Mouse (Mus musculus) ES-CJ7 (cell line): ENCODE measurements around the gene Itga4.

Source experiments
- DNase-seq: peaks from one replicate; pipeline ENCODE4 v3.0.0; 2011; ENCODE audit warnings: low read depth, low spot score

Gene Itga4

DNA sequence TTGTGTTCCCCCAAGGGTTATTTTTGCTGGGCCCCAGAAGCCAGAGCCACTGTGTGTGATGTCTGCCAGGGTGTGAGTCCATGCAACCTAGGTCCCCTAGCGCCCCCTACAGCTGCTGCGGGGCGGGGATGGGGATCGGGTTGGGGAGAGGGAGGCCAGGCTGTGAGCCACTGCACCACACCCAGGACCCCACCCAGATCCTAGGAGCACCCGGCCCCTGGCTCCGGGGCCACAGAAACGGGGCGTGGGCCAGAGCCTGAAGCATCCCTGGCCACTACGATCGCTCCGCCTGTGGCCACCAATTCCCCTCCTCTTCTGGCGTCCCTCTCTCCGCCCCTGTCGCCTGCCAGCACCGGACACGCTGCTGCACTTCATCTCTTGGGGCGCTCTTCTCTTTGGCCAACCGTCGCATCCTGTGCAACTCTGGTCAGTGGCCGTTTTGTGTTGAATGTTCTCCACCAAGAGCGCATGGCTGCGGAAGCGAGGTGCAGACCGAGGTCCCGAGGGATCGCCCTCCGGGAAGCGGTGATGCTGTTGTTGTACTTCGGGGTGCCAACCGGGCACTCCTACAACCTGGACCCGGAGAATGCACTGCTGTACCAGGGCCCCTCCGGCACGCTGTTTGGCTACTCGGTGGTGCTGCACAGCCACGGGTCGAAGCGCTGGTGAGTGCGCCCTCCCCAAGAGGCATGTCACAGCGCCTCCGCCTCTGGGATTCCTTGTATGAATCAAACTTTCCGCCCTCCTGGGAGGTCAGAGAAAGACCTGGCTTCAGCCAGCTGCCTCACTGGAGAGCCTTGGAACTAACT is at the start of gene Itga4:
Gene Itga4, plus strand, starts transcription at position 235 of the 809 bp plus-strand sequence.
- peak; percentile 51 for DNase-seq

DNA sequence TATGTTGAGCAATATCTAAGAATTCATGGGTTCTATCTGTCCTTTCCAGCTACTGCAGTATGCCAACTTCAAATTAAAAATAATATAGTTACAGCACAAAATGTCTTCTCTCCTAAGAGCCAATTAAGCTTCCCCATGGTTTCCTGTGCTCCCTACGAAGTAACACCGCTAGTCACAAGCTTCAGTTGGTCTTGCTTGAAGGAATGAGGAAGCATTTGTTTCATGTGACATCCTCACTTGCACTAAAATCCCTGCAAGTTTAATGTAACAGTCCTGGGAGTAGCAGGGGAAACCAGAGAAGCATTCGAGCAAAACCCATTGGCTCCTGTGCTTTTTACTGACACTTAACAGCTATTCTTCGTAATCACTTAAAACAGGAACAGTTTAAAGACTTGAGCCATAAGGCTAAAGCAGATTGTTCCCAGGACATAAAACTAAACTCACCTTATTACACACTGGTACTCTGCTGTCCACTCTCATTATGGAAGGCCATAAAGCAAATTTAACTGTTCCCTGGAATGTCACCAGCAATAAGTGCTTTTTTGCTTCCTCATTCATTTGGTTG is 49.0 kb upstream of the Itga4 start:
- DNase-seq, result no peak

DNA sequence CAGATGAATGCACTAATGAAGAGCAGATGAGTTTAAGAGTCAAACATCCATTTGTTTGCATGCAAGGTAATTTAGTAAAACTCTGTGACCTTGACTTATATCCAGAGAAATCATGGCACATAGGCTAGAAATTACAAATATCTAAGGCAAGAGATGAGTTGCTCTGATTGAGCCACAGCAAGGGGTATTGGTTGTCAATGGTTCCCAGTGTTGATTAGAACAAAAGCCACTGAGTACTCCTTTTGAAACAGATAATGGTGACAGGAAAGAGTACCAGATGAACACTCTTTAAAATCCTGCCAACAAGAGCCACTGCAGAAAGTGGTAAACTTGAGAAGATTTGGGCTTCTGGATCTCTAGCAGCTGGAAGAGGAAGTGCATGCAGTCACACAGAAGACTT is 40.2 kb upstream of the Itga4 start:
- no peak for DNase-seq

DNA sequence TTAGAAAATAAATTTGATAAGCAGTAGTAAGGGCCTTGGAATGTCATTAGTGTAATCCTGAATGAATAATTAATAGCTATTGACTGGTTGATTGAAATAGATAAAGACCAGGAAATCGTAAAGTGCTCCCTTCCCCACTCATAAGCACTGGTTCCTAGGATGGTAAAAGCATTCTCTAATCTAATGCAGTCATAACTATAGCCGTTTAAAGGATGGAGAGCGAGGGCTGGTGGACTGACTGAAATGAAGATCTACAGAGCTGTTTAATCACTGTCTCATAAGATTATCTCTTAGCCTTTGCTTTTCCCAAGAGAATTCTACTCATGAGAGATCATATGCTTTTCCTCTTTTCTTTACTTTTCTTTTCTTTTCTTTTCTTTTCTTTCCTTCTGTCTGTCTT is 39.7 kb upstream of the Itga4 start:
- DNase-seq, result no peak

DNA sequence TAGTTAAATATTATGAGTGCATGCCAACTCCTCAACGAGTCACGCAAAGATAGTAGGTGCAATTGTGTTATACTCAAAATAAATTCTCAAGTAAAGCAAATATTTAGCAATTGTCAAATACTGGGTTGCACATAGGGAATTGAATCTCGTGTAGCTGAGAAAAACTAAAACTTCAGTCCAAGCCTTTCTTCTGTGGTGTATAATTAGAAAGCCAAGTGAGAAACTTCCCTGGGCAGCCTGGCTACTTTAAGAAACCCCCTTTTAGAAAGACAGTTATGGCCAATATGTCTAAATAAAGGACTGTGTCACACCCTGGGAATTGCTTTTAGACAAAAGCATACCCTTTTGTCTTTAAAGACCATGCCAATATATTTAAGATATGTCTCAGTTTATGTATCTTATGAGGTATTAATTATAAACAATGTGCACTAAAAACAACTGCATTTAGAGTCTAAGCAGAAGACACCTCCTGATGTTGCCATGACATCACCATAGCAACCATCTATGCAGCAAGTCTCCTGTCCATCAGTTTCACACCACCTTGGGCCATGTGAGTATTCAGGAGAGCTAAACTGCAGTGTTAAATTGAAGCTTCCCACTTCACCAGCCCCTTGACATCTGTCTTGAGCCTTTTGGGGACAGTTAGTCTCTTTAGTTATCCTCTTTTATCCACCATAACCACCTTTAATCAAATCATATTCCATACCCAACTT is 30.4 kb upstream of the Itga4 start:
- peak; percentile 6 for DNase-seq

DNA sequence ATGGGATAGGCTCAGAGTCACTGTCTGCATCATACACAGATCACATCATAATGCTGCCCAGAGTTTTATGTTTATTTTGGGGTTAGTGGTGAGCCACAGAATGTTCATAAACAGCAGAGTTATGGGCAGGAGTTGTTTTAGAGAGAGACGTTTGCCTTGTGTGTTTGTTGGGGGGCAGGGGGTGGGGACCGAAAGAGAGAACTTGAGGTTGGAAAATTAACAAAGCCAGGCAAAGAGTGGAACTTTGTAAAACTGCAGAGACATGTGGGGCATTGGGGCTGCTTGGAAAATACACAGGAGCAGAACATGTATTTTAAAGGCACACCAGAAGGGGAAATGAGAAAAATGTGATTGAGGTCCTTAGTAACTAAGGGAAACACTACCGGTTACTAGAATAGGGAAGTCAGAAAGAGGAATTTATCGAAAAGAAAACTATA is 27.4 kb upstream of the Itga4 start:
- no peak for DNase-seq

DNA sequence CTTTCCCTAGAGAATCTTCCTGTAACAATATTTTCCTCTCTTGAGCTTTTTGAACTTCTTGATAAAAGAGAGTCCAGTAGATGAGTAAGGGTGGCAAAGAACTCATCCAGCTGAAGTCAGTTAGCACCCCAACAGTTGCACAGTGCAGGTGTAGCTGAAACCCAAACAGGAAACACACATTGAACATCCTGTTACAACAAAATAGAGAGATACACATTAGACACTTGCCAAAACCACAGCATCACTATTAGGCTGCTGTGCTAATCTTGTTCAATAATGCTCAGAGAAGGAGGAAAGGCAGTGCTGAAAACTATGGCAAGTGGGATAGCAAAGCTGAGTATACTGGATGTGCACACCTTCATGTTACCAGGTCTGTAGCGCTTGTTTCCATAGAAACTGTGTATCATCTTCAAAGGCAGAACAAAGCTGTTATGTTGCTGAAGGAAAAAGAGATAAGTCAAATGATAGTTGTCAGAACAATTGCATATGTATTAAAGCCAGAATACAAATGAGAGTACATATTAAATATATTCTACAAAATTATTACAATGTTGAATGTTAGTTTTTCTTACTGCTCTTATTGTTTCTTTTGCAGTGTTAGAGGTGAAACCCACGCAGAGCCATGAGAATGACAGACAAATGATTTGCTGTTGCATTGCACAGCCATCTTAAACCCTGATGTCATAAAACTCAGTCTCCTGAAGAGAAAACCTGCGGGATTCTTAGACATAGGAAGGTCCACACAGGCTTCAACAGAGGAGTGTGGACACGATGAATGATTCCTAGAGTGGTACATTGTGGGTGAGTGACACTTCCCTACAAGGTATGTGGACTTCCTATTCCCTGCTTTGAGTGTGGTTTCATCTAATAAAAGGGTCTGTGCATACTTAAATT is 23.9 kb upstream of the Itga4 start:
- DNase-seq, result no peak

DNA sequence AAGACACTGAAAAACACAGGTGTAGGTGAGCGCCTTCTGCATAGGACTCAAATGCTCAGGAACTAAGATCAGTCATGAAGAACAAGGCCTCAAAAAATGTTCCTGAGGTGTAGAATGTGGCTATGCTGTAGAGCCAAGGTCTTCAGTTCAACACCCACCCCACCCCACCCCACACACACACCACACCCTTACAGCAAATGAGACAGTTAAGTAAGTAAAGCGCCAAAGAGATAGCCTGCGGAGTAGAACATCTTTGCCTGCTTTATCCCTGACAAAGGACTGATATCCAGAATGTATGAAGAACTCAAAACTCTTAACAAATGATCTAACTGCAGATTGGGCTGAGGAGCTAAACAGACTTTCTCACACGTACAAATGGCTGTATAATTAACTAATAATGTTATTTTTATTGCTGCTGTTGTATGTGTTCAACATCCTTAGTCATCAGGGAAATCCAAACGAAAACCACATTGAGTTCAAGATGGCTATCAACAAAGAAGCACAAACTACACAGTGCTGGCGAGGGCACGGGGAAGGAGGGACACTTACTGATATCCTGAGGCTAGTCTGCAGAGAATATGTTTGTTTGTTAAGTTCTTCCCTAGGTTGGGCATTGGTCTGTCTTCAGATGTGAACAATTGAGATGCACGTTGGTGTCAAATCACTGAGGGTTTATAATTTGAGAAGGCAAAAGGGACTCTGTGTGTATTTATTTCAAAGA is 19.3 kb upstream of the Itga4 start:
- no peak for DNase-seq

DNA sequence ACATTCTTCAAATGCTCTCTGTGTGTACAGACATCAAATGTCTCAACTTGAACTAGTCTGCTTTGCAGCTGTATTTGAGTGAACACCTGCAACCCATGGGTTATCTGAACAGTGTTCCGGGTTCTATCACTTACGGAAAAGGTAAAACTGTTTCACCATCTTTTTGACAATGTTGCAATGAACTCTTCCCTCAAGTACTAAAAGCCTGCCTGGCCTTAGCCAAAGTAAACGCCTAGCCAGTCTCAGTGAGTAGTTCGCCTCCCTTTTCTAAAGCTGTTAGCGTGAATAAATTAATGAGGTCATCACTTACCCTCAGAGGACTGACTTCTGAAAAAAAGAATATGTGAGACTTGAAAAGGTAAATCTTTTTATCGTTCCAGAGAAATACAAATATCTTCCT is 18.0 kb upstream of the Itga4 start:
- DNase-seq, result no peak

DNA sequence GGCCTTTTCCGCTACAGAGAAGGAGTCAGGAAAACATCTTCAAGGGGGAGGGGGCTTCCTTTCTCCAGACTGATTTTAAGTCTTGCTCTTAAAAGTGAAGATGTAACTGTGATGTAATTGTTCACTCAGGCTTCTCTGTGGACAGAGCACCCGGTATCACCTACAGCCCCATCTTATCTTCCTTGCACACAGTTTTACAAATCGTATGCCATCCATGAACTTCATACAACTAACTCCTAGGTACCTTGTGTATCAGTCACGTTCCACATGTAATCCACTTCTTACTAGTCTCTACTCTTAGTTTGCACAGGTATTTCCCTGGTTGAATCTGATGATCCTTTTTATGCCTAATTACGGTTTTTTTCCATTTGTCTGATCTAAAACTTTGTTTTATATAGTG is 10.9 kb upstream of the Itga4 start:
- no peak for DNase-seq

DNA sequence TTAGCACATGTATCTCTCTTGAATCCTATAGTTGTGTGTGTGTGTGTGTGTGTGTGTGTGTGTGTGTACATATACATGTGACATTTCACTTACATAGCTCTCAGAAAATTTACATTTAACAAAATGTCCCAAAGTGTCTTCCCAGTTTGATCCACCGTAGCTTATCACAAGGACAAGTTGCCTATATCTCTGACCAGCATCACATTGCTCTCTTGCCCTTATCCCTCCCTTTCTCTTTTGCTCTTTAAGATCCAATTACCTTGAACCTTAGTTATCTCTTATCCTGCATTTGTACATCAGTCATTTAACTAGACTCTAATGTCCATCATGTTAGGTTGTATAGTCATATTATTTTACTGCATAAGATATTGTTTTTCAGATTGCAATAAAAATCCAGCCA is 10.5 kb upstream of the Itga4 start:
- no peak for DNase-seq

DNA sequence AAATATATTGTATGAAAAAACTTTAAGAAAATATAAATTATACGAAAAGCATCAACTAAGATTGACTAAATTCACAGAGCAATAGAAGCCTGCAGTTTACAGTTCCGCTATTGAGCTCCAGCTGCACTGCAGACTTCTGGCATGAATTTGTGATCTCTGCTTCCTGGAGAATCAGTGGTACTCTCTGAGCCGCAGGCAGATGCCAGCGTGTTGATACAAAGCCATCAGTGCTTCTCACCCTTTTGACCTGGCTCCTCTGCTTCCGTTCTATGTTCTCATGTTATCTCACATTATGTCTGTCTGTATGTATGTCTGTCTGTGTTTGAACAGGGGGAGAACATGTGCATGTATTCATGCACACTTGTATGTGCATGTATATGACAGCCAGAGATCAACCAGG is 6.9 kb upstream of the Itga4 start:
- no peak for DNase-seq

DNA sequence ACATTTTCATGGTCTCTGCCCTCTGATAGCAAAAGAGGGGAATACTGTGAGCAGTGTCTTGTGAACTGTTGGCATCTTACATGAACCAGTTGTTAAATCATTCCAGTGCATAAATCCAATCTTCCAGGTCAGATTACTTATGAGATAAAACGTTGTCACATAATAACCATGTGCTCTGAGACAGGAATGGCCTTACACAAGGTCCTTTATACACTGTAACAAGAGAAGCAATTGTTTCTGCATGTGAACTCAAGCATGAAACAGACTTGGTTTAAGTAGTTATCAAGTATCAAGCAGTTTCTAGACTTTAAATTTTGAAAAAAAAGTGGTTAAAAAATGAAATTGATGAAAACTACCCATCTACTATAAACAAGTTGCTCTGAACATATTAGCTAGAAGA is 4.7 kb upstream of the Itga4 start:
- DNase-seq, result no peak

DNA sequence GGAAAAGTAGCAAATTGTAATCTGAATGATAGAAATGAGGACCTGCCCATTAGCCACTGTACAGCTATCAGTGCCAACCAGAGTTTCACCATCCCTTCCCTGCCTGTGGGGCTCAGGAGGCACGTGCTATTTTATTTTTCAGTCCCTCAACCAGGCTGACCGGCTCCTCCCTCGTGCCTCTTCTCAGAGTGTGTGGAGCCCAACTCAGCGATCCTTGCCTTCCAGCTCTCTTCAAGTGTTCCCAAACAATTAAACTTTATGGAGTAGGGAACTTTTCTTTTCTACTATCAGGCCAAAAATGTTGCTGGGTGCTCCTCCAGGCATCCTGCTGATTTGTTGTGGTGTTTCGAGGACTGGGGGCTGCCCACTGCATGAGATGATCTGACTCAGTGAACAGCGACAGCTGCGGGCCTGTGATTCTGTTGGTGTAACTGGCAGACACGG is 1.4 kb upstream of the Itga4 start:
- no peak for DNase-seq

DNA sequence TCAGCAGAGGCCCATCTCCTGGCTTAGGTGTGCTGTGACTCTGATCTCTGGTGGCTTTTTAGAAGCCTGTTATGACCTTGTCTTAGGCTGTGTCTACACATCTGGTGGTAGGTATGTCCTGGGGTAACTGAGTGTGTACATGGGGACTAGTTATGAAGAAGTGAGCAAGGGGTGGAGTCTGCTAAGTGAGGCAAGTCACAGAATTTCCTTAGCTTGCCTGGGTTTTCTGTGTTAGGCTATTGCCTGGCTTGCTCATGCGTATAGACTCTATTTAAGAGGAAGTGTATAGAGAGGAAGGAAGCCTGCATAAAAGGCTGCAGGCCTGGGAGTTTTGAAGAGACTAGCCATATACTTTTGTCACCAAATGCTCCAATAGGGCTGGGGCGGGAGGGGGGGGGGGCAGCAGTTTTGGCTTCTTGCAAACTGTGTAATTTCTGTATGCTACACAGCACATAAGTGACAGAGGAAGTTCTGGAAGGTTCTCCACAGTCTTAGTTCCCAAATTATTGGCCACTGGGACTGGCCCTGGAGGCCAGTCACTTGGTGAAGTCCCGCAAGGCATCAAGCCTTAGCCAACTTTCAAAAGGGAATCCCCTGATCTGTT is 536 bp upstream of the Itga4 start:
- DNase-seq, result no peak

DNA sequence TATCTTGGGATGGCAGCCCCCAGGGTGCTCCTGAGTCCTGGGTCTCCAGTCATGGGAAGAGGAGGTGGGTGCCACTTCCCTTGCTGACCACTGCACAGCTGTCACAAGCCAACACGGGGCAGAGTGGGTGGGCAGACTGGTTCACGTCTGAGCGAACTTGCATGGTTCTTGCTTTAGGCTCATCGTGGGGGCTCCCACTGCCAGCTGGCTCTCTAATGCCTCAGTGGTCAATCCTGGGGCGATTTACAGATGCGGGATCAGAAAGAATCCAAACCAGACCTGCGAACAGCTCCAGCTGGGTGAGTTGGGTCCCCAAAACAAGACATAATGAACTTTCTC is 744 bp downstream of the Itga4 start:
- no peak for DNase-seq

DNA sequence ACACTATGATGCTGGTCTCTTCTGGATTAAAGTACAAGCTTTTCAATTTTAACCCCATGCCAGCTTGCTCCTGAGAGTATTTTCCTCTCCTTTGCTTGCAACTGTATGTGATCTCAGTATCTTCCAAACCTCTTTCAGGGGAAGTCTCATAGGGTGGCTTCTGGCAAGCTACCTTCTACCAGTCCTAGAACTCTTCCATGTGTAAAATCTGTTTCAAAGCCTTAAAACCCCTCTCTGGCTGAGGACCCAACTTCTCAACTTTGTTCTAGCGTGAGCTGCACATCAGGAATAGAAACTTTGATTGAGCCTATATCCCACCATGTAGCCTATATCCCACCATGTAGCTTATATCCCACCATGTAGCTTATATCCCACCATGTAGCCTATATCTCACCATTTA is 1.1 kb downstream of the Itga4 start:
- DNase-seq, result no peak

DNA sequence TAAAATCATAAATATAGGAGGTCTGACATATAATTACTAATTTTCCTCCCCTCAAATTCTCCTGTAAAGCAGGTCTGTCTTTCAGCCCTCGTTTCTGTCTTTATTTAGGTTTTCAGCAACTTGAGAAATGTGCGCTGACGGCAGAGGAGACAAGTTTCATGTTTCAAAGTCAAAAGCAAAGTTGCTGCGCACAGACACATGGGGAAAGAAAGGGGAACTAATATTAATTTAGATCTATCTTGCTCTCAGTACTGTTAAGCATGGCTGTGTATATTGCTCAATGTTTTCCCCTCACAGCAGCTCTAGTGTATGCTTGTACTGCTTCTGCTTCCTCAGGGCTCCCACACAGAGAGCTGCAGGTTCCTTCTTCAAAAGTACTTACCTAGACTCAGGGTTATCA is 1.7 kb downstream of the Itga4 start:
- no peak for DNase-seq

DNA sequence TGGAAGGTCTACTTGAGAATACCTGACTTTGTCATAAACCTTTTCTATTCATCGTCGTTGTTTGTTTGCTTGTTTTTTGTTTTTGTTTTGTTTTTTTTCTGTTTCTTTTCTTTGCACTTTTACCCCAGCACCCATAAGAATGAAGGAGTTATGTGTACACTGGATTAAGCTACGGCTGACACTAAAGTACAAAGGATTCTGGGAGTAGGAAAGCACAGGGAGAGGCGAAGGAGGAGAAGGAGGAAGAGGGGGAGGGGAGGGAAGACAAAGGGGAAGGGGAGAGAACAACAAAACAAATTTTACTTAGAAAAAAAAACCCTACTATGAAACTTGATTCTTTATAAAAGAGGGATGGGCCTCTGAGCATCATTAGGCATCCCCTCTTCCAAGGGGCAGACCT is 2.2 kb downstream of the Itga4 start:
- DNase-seq, result no peak

DNA sequence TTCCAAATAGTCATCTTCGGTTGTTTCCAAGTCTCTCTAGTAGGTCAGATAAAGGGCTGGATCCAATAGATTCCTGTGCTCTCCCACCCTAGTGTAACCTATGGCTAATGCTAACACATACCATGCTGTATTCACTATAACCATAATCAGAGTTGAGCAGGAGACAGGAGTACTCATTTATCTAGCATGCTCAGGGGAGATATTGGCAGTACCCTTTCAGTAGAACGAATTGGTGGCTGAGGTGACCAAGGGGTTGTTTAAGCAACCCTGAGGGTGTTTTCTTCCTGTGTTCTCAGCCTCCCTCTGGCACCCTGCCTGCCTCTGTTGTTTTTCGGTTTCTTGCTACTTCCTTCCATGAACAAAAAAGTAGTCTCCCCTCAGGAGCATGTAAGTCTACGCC is 4.1 kb downstream of the Itga4 start:
- no peak for DNase-seq

DNA sequence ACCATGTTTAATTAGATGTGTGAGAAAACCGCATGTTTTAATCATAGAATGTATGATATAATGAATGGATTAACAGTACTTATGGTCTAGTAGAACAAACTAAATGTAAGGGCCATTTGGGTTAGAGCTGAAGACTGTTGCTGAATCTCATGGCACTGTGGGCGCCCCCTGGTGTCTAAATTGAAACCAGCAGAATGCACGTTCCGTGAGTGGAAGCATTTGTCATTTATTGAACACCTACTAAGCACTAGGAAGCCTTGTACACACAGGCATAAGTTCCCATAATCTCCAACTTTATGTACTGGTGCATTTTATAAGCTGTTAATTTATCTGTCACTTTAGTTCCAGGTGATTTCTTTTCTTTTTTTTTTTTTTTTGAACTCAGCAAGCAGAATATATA is 10.4 kb downstream of the Itga4 start:
- DNase-seq, result peak; percentile 61
